Mouse (Mus musculus) Muller cell, postnatal 12 days (primary cell): ENCODE measurements around the gene Klk14.

Experiments
- DNase-seq: peaks from one replicate; pipeline ENCODE4 v3.0.0-alpha.2; 2015; ENCODE audit errors: inconsistent ontology term

Klk14 gene

DNA sequence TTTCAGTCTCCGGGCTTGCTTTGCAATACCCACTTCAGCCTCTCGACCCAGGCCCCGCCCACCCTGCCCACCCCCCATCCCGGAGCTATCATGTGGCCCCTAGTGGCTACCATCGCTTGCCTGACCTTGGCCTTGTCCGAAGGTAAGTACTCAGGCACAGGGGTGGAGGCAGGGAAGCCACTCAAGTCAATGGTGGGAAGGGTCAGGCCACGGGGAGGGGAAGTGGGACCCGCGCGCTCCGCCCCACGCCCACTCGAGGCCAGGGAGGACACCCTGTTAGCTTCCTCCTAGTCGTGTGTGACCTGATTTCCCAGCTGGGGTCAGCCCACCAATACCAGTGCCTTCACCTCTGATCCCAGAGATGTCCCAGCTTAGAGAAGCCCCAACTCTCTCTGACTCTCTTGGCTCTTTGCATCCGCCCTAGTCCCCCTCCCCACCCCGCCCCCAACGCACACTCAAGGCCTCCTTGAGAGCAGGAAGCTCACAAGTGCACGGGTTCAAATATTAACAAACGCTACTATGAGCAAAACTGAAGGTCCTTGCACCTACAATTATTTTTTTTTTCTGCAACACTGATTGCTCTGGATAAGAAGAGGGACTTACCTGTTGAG lies 23.6 kb downstream of the Klk14 start:
- DNase-seq: no peak
